Mouse (Mus musculus): ENCODE measurements around the gene Lrrn4cl. TPM values are rescaled to one million over a fixed set of nuclear protein-coding genes. Genes with fewer than 3 reads are reported as not detected.
"Not testable (repeated sequence)": the region's sequence is repeated elsewhere in the genome, so short reads cannot be mapped to it uniquely, and the experiment has no call there.

The Lrrn4cl gene
- total RNA-seq, 2 experiments from 2014 or later, result 7.3 to 7.8 TPM

DNA sequence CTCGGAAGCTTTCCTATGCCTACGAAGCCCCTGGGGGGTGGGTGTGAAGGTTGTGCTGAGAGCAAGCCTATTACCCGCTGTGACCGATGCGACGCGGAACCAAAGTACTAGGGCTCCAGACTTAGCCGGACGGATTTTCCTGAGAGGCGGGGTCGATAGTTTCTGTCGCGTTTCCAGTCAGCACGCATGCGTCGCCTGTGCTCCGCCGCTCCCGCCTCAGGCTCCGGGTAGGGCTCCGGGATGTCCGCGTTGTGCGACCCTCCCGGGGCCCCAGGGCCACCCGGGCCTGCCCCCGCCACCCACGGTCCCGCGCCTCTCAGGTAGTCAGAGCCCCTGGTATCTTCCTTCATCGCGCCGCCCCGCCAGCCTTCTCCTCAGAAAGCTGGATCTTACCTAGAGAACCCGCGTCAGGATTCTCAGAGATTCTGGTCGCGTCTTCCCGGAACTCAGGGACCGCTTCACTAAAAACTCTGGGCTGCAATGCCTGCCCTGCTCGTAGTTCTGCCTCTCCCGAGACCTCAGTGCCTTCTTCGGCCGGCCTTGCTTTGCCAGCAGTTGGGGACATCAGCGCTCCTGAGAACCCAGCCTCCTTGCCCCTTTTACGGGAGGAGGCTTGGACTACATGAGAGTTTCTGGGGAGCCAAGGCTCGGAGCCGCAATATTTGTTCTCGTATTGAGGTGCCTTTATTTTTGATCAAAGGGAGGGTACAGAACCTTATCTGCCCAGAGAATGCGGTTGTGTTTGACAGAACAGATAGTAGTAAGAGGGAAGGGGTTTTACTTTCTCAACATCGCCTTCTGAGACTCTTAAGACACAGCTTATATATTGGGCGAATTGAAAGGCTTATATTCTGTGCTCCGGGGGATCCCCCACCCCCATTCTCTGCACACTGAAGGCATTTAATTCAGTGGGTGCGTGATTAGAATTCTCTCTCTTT lies 42.5 kb downstream of the Lrrn4cl start, which contains the start of gene Ints5:
Gene Ints5 (plus strand): TSS at position 177 of the 938 bp plus-strand sequence.
- peak; percentile 90 for DNase-seq
- intact Hi-C loops (cut with DNase I), result loop anchor here (5.0 kb wide), 1 partner anchor 34 kb away; the partner anchor contains the start of genes Eml3 and Rom1
- H3K27ac ChIP-seq, result peak within 1 kb of the TSS; percentile 94
- no peak for TF ChIP-seq CTCF (IDR thresholded peaks at IDR 0.05)
- H3K4me3 ChIP-seq, result peak within 1 kb of the TSS; percentile 83

- TF ChIP-seq CTCF (IDR thresholded peaks at IDR 0.05), result no peak
- no peak for DNase-seq
- no peak overlapping the region for H3K4me3 ChIP-seq
- H3K27ac ChIP-seq, result no peak overlapping the region
- intact Hi-C loops (cut with DNase I), result no loop called here
These were observed 44.9 kb downstream of the Lrrn4cl start for GRCm38 (mm10) chr19:8895397-8895960.

DNA sequence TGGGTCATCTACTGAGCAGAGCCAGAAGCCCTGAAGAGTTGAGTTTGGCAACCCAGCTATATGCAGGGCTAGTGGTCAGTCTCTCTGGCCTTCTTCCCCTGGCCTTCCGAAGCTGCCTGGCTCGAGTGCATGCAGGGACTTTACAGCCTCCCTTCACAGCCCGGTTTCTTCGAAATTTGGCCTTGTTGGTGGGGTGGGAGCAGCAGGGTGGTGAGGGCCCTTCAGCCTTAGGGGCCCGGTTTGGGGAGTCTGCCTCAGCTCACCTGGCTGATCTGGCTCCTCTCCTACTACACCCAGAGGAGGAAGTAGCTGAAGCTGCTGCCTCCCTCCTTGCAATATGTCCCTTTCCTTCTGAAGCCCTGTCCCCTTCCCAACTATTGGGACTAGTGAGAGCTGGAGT lies 45.7 kb downstream of the Lrrn4cl start:
- H3K27ac ChIP-seq; DNase-seq; H3K4me3 ChIP-seq; intact Hi-C loops (cut with DNase I): not testable (repeated sequence)

DNA sequence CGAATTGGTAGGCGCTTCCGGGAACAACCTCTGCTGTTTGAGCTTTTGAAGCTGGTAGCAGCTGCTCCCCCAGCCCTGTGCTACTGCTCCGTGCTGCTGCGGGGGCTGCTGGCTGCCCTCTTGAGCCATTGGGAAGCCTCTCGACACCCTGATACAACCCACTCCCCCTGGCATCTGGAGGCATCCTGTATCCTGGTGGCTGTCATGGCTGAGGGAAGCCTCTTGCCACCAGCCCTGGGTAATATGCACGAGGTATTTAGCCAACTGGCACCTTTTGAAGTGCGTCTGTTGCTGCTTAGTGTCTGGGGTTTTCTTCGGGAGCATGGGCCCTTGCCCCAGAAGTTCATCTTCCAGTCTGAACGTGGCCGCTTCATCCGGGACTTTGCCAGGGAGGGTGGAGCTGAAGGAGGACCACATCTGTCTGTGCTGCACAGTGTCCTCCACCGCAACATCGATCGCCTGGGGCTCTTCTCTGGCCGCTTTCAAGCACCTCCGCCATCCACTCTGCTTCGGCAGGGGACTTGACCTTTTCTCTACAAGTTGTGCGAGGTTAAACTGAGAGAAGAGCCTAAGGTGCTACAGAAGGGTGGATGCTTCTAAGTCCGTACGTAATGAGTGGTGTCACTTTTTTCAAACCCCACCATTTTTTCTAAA lies 46.8 kb downstream of the Lrrn4cl start:
- Histone ChIP-seq H3K27ac (peak overlapping the region; percentile 96), H3K4me3 (peak overlapping the region; percentile 91)
- DNase-seq, result peak; percentile 63
- intact Hi-C loops (cut with DNase I), result not testable (repeated sequence)

GRCm38 (mm10) chr19:8897865-8898495 lies 47.4 kb downstream of the Lrrn4cl start, which contains the start of gene Ganab:
Gene Ganab (plus strand): TSS chr19:8898071.
- peak within 1 kb of the TSS; percentile 91 for H3K4me3 ChIP-seq
- peak within 1 kb of the TSS; percentile 96 for H3K27ac ChIP-seq
- TF ChIP-seq CTCF (IDR thresholded peaks at IDR 0.05), result peak; percentile 33; the same call in 1 of the 2 replicates
- intact Hi-C loops (cut with DNase I), result loop anchor here (2.0 kb wide), 2 partner anchors 21 to 27 kb away; partner anchors contain the start of gene Ubxn1
- peak; percentile 97 for DNase-seq

- no peak for TF ChIP-seq CTCF (IDR thresholded peaks at IDR 0.05)
- H3K4me3 ChIP-seq, result peak overlapping the region; percentile 91
- intact Hi-C loops (cut with DNase I), result loop anchor here (2.0 kb wide), 2 partner anchors 20 to 28 kb away; partner anchors contain the start of gene Ubxn1
These were observed 48.0 kb downstream of the Lrrn4cl start for GRCm38 (mm10) chr19:8898576-8898975.

GRCm38 (mm10) chr19:8899079-8899478 lies 48.5 kb downstream of the Lrrn4cl start:
- Histone ChIP-seq H3K27ac (peak overlapping the region; percentile 96; the same call in 1 of the 2 replicates), H3K4me3 (peak overlapping the region; percentile 91)
- no peak for TF ChIP-seq CTCF (IDR thresholded peaks at IDR 0.05)
- intact Hi-C loops (cut with DNase I), result loop anchor here (2.0 kb wide), 2 partner anchors 20 to 28 kb away; partner anchors contain the start of gene Ubxn1
- no peak for DNase-seq

More at GRCm38 (mm10) chr19:8898576-8898975, 48.0 kb downstream of the Lrrn4cl start:
- H3K27ac ChIP-seq, result peak overlapping the region; percentile 96
- no peak for DNase-seq

DNA sequence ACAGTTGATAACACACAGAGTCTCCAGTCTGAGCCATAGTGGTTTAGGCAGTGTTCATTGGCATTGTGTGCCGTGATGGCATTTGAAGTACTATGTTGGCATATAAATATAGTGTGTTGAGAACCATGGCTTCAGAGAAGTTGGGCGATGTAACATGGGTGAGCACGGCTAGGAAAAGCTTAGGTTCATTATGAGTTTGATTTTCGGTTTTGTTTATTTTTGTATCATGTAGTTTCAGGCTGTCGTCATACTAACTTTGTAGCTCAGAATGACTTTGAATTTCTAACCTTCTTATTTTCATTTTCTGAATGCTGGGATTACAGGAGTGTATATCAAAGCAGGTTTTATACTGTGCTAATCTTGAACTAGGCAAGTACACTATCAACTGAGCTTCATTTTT lies 52.8 kb downstream of the Lrrn4cl start:
- no peak for TF ChIP-seq CTCF (IDR thresholded peaks at IDR 0.05)
- no peak for DNase-seq
- no peak overlapping the region for H3K4me3 ChIP-seq
- H3K27ac ChIP-seq, result no peak overlapping the region
- intact Hi-C loops (cut with DNase I), result no loop called here

Small RNA genes lying within 50 kb of the gene (microRNA-seq; reads per million reads assigned to microRNA genes)
- not detected for gene Mir5136

Other genes starting within 250 kb of the Lrrn4cl start
- gene Slc22a6, start 232.7 kb upstream of the Lrrn4cl start, total RNA-seq (2021), result not detected
- not detected for gene Chrm1, start 187.0 kb upstream of the Lrrn4cl start, total RNA-seq (2021)
- gene Slc3a2, start 127.4 kb upstream of the Lrrn4cl start, total RNA-seq (2021), result 10 to 100 TPM; 33.9 to 35.1 TPM
- 10 to 100 TPM; 15.4 to 16.4 TPM for gene Wdr74, start 114.9 kb upstream of the Lrrn4cl start, total RNA-seq (2021)
- gene 1700092M07Rik, start 110.0 kb upstream of the Lrrn4cl start, total RNA-seq (2021), result not detected
- 10 to 100 TPM; 20.8 to 22.1 TPM for gene Stx5a, start 109.4 kb upstream of the Lrrn4cl start, total RNA-seq (2021)
- 10 to 100 TPM; 37.8 to 41.5 TPM for gene Nxf1, start 93.7 kb upstream of the Lrrn4cl start, total RNA-seq (2021)
- 100 to 1,000 TPM in 1 of 2 experiments, 10 to 100 TPM in 1; 77.2 to 118 TPM for gene Tmem223, start 79.8 kb upstream of the Lrrn4cl start, total RNA-seq (2021)
- 10 to 100 TPM in 1 of 2 experiments, 1 to 10 TPM in 1; 7.4 to 10.6 TPM for gene Tmem179b, start 76.3 kb upstream of the Lrrn4cl start, total RNA-seq (2021)
- 1 to 10 TPM; 5.2 to 6.7 TPM for gene Taf6l, start 64.4 kb upstream of the Lrrn4cl start, total RNA-seq (2021)
- gene Polr2g, start 52.2 kb upstream of the Lrrn4cl start, total RNA-seq (2021), result 10 to 100 TPM; 35.6 to 42.6 TPM
- 1 to 10 TPM in 1 of 2 experiments, under 1 TPM in 1; 0.82 to 1.1 TPM for gene Zbtb3, start 48.2 kb upstream of the Lrrn4cl start, total RNA-seq (2021)
- 10 to 100 TPM; 11.9 to 12.6 TPM for gene Ttc9c, start 31.4 kb upstream of the Lrrn4cl start, total RNA-seq (2021)
- gene Hnrnpul2, start 30.8 kb upstream of the Lrrn4cl start, total RNA-seq (2021), result 10 to 100 TPM; 40.1 to 49.4 TPM
- gene AC129217.1, start 21.0 kb upstream of the Lrrn4cl start, total RNA-seq (2021), result not detected
- gene Bscl2, start 13.3 kb upstream of the Lrrn4cl start, total RNA-seq (2021), result 10 to 100 TPM; 16.8 to 18.4 TPM
- not detected for gene Gng3, start 11.6 kb upstream of the Lrrn4cl start, total RNA-seq (2021)
- 100 to 1,000 TPM; 199 to 235 TPM for gene Ubxn1, start 20.7 kb downstream of the Lrrn4cl start, total RNA-seq (2021)
- gene Uqcc3, start 30.2 kb downstream of the Lrrn4cl start, total RNA-seq (2021), result 10 to 100 TPM; 57.7 to 59.0 TPM
- gene Lbhd1, start 33.0 kb downstream of the Lrrn4cl start, total RNA-seq (2021), result 1 to 10 TPM in 1 of 2 experiments, under 1 TPM in 1; 0.99 to 6.1 TPM
- gene Gm49403, start 33.2 kb downstream of the Lrrn4cl start, total RNA-seq (2021), result not detected
- gene 1810009A15Rik, start 38.1 kb downstream of the Lrrn4cl start, total RNA-seq (2021), result 10 to 100 TPM; 11.8 to 13.5 TPM
- gene Gm49416, start 38.2 kb downstream of the Lrrn4cl start, total RNA-seq (2021), result 1 to 10 TPM in 1 of 2 experiments, under 1 TPM in 1; 0.61 to 5.3 TPM
- gene Ints5, start 42.2 kb downstream of the Lrrn4cl start, total RNA-seq (2021), result 10 to 100 TPM; 10.6 to 12.5 TPM
- gene Ganab, start 47.3 kb downstream of the Lrrn4cl start, total RNA-seq (2021), result 10 to 100 TPM; 21.6 to 26.4 TPM
- 10 to 100 TPM; 32.2 to 35.7 TPM for gene B3gat3, start 69.6 kb downstream of the Lrrn4cl start, total RNA-seq (2021)
- gene Rom1, start 78.6 kb downstream of the Lrrn4cl start, total RNA-seq (2021), result 1 to 10 TPM; 7.3 TPM
- 1 to 10 TPM; 3.4 to 6.2 TPM for gene Eml3, start 78.8 kb downstream of the Lrrn4cl start, total RNA-seq (2021)
- 10 to 100 TPM; 23.5 to 27.2 TPM for gene Mta2, start 91.1 kb downstream of the Lrrn4cl start, total RNA-seq (2021)
- gene Tut1, start 103.1 kb downstream of the Lrrn4cl start, total RNA-seq (2021), result 10 to 100 TPM in 1 of 2 experiments, 1 to 10 TPM in 1; 7.9 to 10.4 TPM
- 100 to 1,000 TPM; 423 to 463 TPM for gene Eef1g, start 116.3 kb downstream of the Lrrn4cl start, total RNA-seq (2021)
- 100 to 1,000 TPM; 212 to 217 TPM for gene Ahnak, start 138.5 kb downstream of the Lrrn4cl start, total RNA-seq (2021)
- not detected for gene Scgb1a1, start 237.2 kb downstream of the Lrrn4cl start, total RNA-seq (2021)